Mouse (Mus musculus) myocyte (in vitro differentiated cells): ENCODE results near the gene Tmem242. TPM values are rescaled to one million over a fixed set of nuclear protein-coding genes. Genes with fewer than 3 reads are reported as not detected.

ENCODE experiments used
- H3K27me3 ChIP-seq: one replicate; pipeline ENCODE4 v1.6.1; 2011; ENCODE audit not compliant: control insufficient read depth, insufficient read depth, insufficient read length
- H3K36me3 ChIP-seq: one replicate; pipeline ENCODE4 v1.6.1; 2011; ENCODE audit not compliant: control insufficient read depth, insufficient read depth
- H3K4me2 ChIP-seq: one replicate; pipeline ENCODE4 v1.6.1; 2011; ENCODE audit warnings: low read depth, control low read depth
- H3K4me3 ChIP-seq: one replicate; pipeline ENCODE4 v1.5.1; 2011; ENCODE audit warnings: mild to moderate bottlenecking, control low read depth, moderate library complexity
- H3K79me2 ChIP-seq: one replicate; pipeline ENCODE4 v1.6.1; 2011; ENCODE audit not compliant: control insufficient read depth, insufficient read depth
- H3ac ChIP-seq: one replicate; pipeline ENCODE4 v1.6.1; 2011; ENCODE audit not compliant: control insufficient read depth, insufficient read length
- CEBPB ChIP-seq: IDR thresholded peaks from 2 replicates; pipeline ENCODE4 v1.6.1; 2011; ENCODE audit warnings: mild to moderate bottlenecking, moderate library complexity; ENCODE audit not compliant: poor library complexity, insufficient read depth, severe bottlenecking
- E2F4 ChIP-seq: IDR thresholded peaks from one replicate; pipeline ENCODE4 v1.6.1; 2011; ENCODE audit warnings: mild to moderate bottlenecking, control low read depth, moderate library complexity; ENCODE audit not compliant: insufficient read depth
- MAX ChIP-seq: IDR thresholded peaks from one replicate; pipeline ENCODE4 v1.6.1; 2011; ENCODE audit warnings: low read depth, mild to moderate bottlenecking, control low read depth
- MYOD1 ChIP-seq, 3 experiments: IDR thresholded peaks; one replicate each; pipeline ENCODE4 v1.6.1; 2011; ENCODE audit warnings: control low read depth in 2 of 3, low read depth in 2 of 3, mild to moderate bottlenecking in 2 of 3, moderate library complexity in 1 of 3; ENCODE audit not compliant: insufficient read length in 2 of 3, control insufficient read depth in 1 of 3
- MYOG ChIP-seq, 3 experiments: IDR thresholded peaks; one replicate each; pipeline ENCODE4 v1.6.1; 2011; ENCODE audit warnings: control low read depth in 2 of 3, low read depth in 2 of 3, mild to moderate bottlenecking in 2 of 3; ENCODE audit not compliant: insufficient read length in 2 of 3, control insufficient read depth in 1 of 3, insufficient read depth in 1 of 3
- POLR2A ChIP-seq: IDR thresholded peaks from one replicate; pipeline ENCODE4 v1.6.1; 2011; ENCODE audit warnings: low read depth, mild to moderate bottlenecking, control low read depth, moderate library complexity; ENCODE audit not compliant: insufficient read length
- POLR2AphosphoS2 ChIP-seq: IDR thresholded peaks from one replicate; pipeline ENCODE4 v1.6.1; 2011; ENCODE audit warnings: low read depth, control low read depth; ENCODE audit not compliant: insufficient read length
- REST ChIP-seq: IDR thresholded peaks from one replicate; pipeline ENCODE4 v1.6.1; 2011; ENCODE audit warnings: mild to moderate bottlenecking, control low read depth, moderate library complexity; ENCODE audit not compliant: insufficient read depth, insufficient read length
- SRF ChIP-seq: IDR thresholded peaks from one replicate; pipeline ENCODE4 v1.6.1; 2011; ENCODE audit warnings: low read depth; ENCODE audit not compliant: control insufficient read depth, insufficient read length
- TCF12 ChIP-seq: IDR thresholded peaks from one replicate; pipeline ENCODE4 v1.6.1; 2011; ENCODE audit warnings: mild to moderate bottlenecking, control low read depth; ENCODE audit not compliant: poor library complexity, insufficient read depth, severe bottlenecking
- TCF3 ChIP-seq: IDR thresholded peaks from one replicate; pipeline ENCODE4 v1.6.1; 2011; ENCODE audit warnings: low read depth, control low read depth; ENCODE audit not compliant: insufficient read length
- USF1 ChIP-seq: IDR thresholded peaks from one replicate; pipeline ENCODE4 v1.6.1; 2011; ENCODE audit warnings: low read depth, mild to moderate bottlenecking, control low read depth, moderate library complexity
- polyA plus RNA-seq: library from polyadenylated mRNA; unstranded; fragments of >200 nt; fragmentation: generic; extraction: Trizol; gene quantifications from one replicate; pipeline ENCODE4 v1.2.1, GENCODE M21; 2012; ENCODE audit warnings: missing spikeins

Gene Tmem242
- polyA plus RNA-seq, 1 experiment: 80.9 TPM

- Histone ChIP-seq H3K4me3 (no peak overlapping the region), H3K4me2 (no peak overlapping the region), H3K79me2 (no peaks in the 10 kb centered on the region), H3ac (no peak overlapping the region), H3K27me3 (no peaks in the 10 kb centered on the region), H3K36me3 (peaks cover 19% of the 10 kb centered on the region)
- TF ChIP-seq USF1 (no peak), MYOG (IDR thresholded peaks at IDR 0.05; ENCODE audit: control insufficient read depth in 1 of 3, insufficient read depth in 1 of 3, insufficient read length in 2 of 3, low read depth in 2 of 3) (no peak), POLR2AphosphoS2 (no peak), REST (no peak), MYOD1 (IDR thresholded peaks at IDR 0.05; ENCODE audit: control insufficient read depth in 1 of 3, insufficient read length in 2 of 3, low read depth in 2 of 3) (no peak), TCF12 (no peak), CEBPB (no peak), MAX (no peak), POLR2A (no peak), E2F4 (no peak), SRF (no peak), TCF3 (no peak)
Observed at GRCm38 (mm10) chr17:5429090-5429771, 10.8 kb downstream of the Tmem242 start.

- peaks cover 10% of the 10 kb centered on the region for H3K36me3 ChIP-seq
- no peak overlapping the region for H3ac ChIP-seq
Observed at GRCm38 (mm10) chr17:5425204-5425603, 14.9 kb downstream of the Tmem242 start.

GRCm38 (mm10) chr17:5424156-5424555, 15.9 kb downstream of the Tmem242 start:
- Histone ChIP-seq H3K36me3 (peaks cover 7% of the 10 kb centered on the region), H3K4me3 (no peak overlapping the region), H3K4me2 (no peak overlapping the region), H3K79me2 (no peaks in the 10 kb centered on the region), H3ac (no peak overlapping the region), H3K27me3 (no peaks in the 10 kb centered on the region)
- TF ChIP-seq MAX (no peak), SRF (no peak), POLR2A (no peak), MYOD1 (IDR thresholded peaks at IDR 0.05; ENCODE audit: control insufficient read depth in 1 of 3, insufficient read length in 2 of 3, low read depth in 2 of 3) (no peak), REST (no peak), USF1 (no peak), MYOG (IDR thresholded peaks at IDR 0.05; ENCODE audit: control insufficient read depth in 1 of 3, insufficient read depth in 1 of 3, insufficient read length in 2 of 3, low read depth in 2 of 3) (no peak), CEBPB (no peak), E2F4 (no peak), TCF12 (no peak), TCF3 (no peak), POLR2AphosphoS2 (no peak)

More at GRCm38 (mm10) chr17:5425204-5425603, 14.9 kb downstream of the Tmem242 start:
- H3K27me3 ChIP-seq: no peaks in the 10 kb centered on the region
- no peak overlapping the region for H3K4me3 ChIP-seq
- H3K4me2 ChIP-seq: no peak overlapping the region
- TF ChIP-seq POLR2A (no peak), TCF12 (no peak), TCF3 (no peak), USF1 (no peak), MYOG (IDR thresholded peaks at IDR 0.05; ENCODE audit: control insufficient read depth in 1 of 3, insufficient read depth in 1 of 3, insufficient read length in 2 of 3, low read depth in 2 of 3) (no peak)
- no peaks in the 10 kb centered on the region for H3K79me2 ChIP-seq

- no peak overlapping the region for H3K4me2 ChIP-seq
- peaks cover 3% of the 10 kb centered on the region for H3K36me3 ChIP-seq
- TF ChIP-seq POLR2AphosphoS2: no peak
- TF ChIP-seq CEBPB: no peak
- no peak for TF ChIP-seq REST
- no peak for TF ChIP-seq TCF3
- TF ChIP-seq USF1: no peak
- TF ChIP-seq E2F4: no peak
- TF ChIP-seq POLR2A: no peak
- TF ChIP-seq MYOG (IDR thresholded peaks at IDR 0.05; ENCODE audit: control insufficient read depth in 1 of 3, insufficient read depth in 1 of 3, insufficient read length in 2 of 3, low read depth in 2 of 3): no peak
- H3K27me3 ChIP-seq: no peaks in the 10 kb centered on the region
- H3ac ChIP-seq: no peak overlapping the region
- no peak overlapping the region for H3K4me3 ChIP-seq
- no peaks in the 10 kb centered on the region for H3K79me2 ChIP-seq
Observed at GRCm38 (mm10) chr17:5421835-5422234, 18.2 kb downstream of the Tmem242 start.
